In genomic region chr4:121040323-121040722, GRCm38 (mm10) we compare ENCODE assay signal across 10 mouse cellular contexts. TPM values are rescaled to one million over a fixed set of nuclear protein-coding genes. Genes with fewer than 3 reads are reported as not detected.
A peak's percentile ranks its signal among the peaks of the same experiment; 100 is the strongest.
DNase-seq lines count a peak whose midpoint lies in the region; ATAC-seq lines count a peak whose summit lies in the region.
"Had no signal": no experiment of that assay in that cellular context is flagged by ENCODE, and none has a peak within 500 bp of the region (broad histone marks: within the 10 kb centered on the region; RNA-seq: fewer than 3 reads in every experiment).

No protein-coding gene starts in this region.

- H3K27me3 ChIP-seq in heart, embryonic 10.5 days (ENCODE audit: insufficient read depth, poor library complexity, severe bottlenecking), result peaks cover 33% of the 10 kb centered on the region
- H3K27me3 ChIP-seq in hindbrain, embryonic 15.5 days, result peaks cover 4% of the 10 kb centered on the region; the same call in 1 of the 2 replicates
- peaks cover 38% of the 10 kb centered on the region for H3K27me3 ChIP-seq in midbrain, embryonic 12.5 days

- no peaks in the 10 kb centered on the region for H3K9me3 ChIP-seq in heart, embryonic 10.5 days
- no peaks in the 10 kb centered on the region for H3K9me3 ChIP-seq in hindbrain, embryonic 15.5 days
- no peaks in the 10 kb centered on the region for H3K9me3 ChIP-seq in midbrain, embryonic 12.5 days

- H3K9ac ChIP-seq in hindbrain, embryonic 15.5 days, result 0 out of 2 replicates have a peak overlapping the region, but pooled peaks have one; percentile 41
- no peak overlapping the region for H3K9ac ChIP-seq in midbrain, embryonic 12.5 days (replicated peaks)

- peak overlapping the region; percentile 74 for H3K4me2 ChIP-seq in hindbrain, embryonic 15.5 days
- peak overlapping the region; percentile 63 for H3K4me2 ChIP-seq in midbrain, embryonic 12.5 days (replicated peaks)

- H3K27ac ChIP-seq in heart, embryonic 10.5 days, result peak overlapping the region; percentile 67; the same call in 1 of the 2 replicates
- H3K27ac ChIP-seq in brown adipose tissue, adult 24 weeks (replicated peaks; ENCODE audit: low read depth, low read length), result no peak overlapping the region
- H3K27ac ChIP-seq in hindbrain, embryonic 15.5 days (replicated peaks), result peak overlapping the region; percentile 35; the same call in 1 of the 2 replicates
- no peak overlapping the region for H3K27ac ChIP-seq in midbrain, embryonic 12.5 days (replicated peaks)
- H3K27ac ChIP-seq: macrophage had no signal

- DNase-seq in heart, embryonic 10.5 days (ENCODE audit: low spot score), result no peak
- no peak for DNase-seq in heart, adult 9 months (ENCODE audit: low spot score in 2 of 2)
- no peak for DNase-seq in thymus, postnatal 10 days (ENCODE audit: low spot score in 2 of 2)
- DNase-seq in spleen, postnatal 10 days (ENCODE audit: low spot score in 2 of 2), result no peak
- DNase-seq in right cerebral cortex, postnatal 10 days (ENCODE audit: low spot score in 2 of 2), result no peak

- 65% methylated on average over 14 of the region's 14 CpGs for WGBS in heart, embryonic 10.5 days
- WGBS in hindbrain, embryonic 15.5 days, result 55% methylated on average over 14 of the region's 14 CpGs
- 65% methylated on average over 14 of the region's 14 CpGs for WGBS in midbrain, embryonic 12.5 days

- peak overlapping the region; percentile 65 for H3K4me3 ChIP-seq in heart, embryonic 10.5 days
- H3K4me3 ChIP-seq in brown adipose tissue, adult 24 weeks (ENCODE audit: insufficient read depth, low read depth, low read length), result 0 out of 2 replicates have a peak overlapping the region, but pooled peaks have one; percentile 16
- H3K4me3 ChIP-seq in hindbrain, embryonic 15.5 days, result peak overlapping the region; percentile 42
- H3K4me3 ChIP-seq in midbrain, embryonic 12.5 days, result peak overlapping the region; percentile 43

- peaks cover 27% of the 10 kb centered on the region for H3K4me1 ChIP-seq in heart, embryonic 10.5 days
- no peaks in the 10 kb centered on the region for H3K4me1 ChIP-seq in brown adipose tissue, adult 24 weeks (ENCODE audit: control insufficient read depth, insufficient read depth, insufficient read length, low read length)
- H3K4me1 ChIP-seq in hindbrain, embryonic 15.5 days (replicated peaks), result peaks cover 23% of the 10 kb centered on the region
- H3K4me1 ChIP-seq in midbrain, embryonic 12.5 days, result peaks cover 30% of the 10 kb centered on the region

- no peak for ATAC-seq in hindbrain, embryonic 15.5 days (ENCODE audit: low FRiP score, low read depth)
- no peak for ATAC-seq in midbrain, embryonic 12.5 days (ENCODE audit: low FRiP score, low read depth)

- no peaks in the 10 kb centered on the region for H3K36me3 ChIP-seq in heart, embryonic 10.5 days
- no peaks in the 10 kb centered on the region for H3K36me3 ChIP-seq in hindbrain, embryonic 15.5 days
- no peaks in the 10 kb centered on the region for H3K36me3 ChIP-seq in midbrain, embryonic 12.5 days

RNA-seq across cellular contexts. Expression of gene Col9a2, which starts 1.1 kb away (rescaled TPM):
- 3.3 and 6.4 TPM in 2 replicates for polyA plus RNA-seq in heart, embryonic 10.5 days (2016; fragmentation: Nextera tagmentation; extraction: Ambion mirVana)
- not detected in 2 replicates for polyA plus RNA-seq in brown adipose tissue, adult 24 weeks (2012; ENCODE audit: insufficient read depth, insufficient read length, missing spikeins)
- polyA plus RNA-seq in hindbrain, embryonic 15.5 days (2015; fragmentation: Nextera tagmentation; extraction: Ambion mirVana), result 22.7 and 27.8 TPM in 2 replicates
- 9.8 and 17.9 TPM in 2 replicates for polyA plus RNA-seq in midbrain, embryonic 12.5 days (2016; fragmentation: Nextera tagmentation; extraction: Ambion mirVana)
- polyA plus RNA-seq: kidney, adult 2 months had no signal

RNA-seq across cellular contexts. Expression of gene Smap2, which starts 23.3 kb away (rescaled TPM):
- 14.1 and 18.6 TPM in 2 replicates for polyA plus RNA-seq in heart, embryonic 10.5 days (2016; fragmentation: Nextera tagmentation; extraction: Ambion mirVana)
- polyA plus RNA-seq in brown adipose tissue, adult 24 weeks (2012; ENCODE audit: insufficient read depth, insufficient read length, missing spikeins), result 9.5 and 12.0 TPM in 2 replicates
- 42.1 and 48.4 TPM in 2 replicates for polyA plus RNA-seq in hindbrain, embryonic 15.5 days (2015; fragmentation: Nextera tagmentation; extraction: Ambion mirVana)
- polyA plus RNA-seq in midbrain, embryonic 12.5 days (2016; fragmentation: Nextera tagmentation; extraction: Ambion mirVana), result 30.7 and 34.0 TPM in 2 replicates

RNA-seq across cellular contexts. Expression of gene Zmpste24, which starts 57.7 kb away (rescaled TPM):
- polyA plus RNA-seq in heart, embryonic 10.5 days (2016; fragmentation: Nextera tagmentation; extraction: Ambion mirVana), result 31.3 and 33.3 TPM in 2 replicates
- polyA plus RNA-seq in brown adipose tissue, adult 24 weeks (2012; ENCODE audit: insufficient read depth, insufficient read length, missing spikeins), result 14.9 and 18.0 TPM in 2 replicates
- 24.3 and 26.3 TPM in 2 replicates for polyA plus RNA-seq in hindbrain, embryonic 15.5 days (2015; fragmentation: Nextera tagmentation; extraction: Ambion mirVana)
- polyA plus RNA-seq in midbrain, embryonic 12.5 days (2016; fragmentation: Nextera tagmentation; extraction: Ambion mirVana), result 29.8 and 32.0 TPM in 2 replicates

Comparison
In these comparisons a context has a peak if more than half of its experiments do, and no peak if none do; other contexts are left out.
1. H3K27ac ChIP-seq: peak in heart, embryonic 10.5 days (single experiment) and hindbrain, embryonic 15.5 days (single experiment); none in brown adipose tissue, adult 24 weeks (single experiment) and midbrain, embryonic 12.5 days (single experiment).
2. Peak in every context shown above with its lines, with median percentiles within 50 percentile points of each other: H3K4me3 ChIP-seq.